Mouse (Mus musculus) liver, embryonic 16.5 days (tissue): Measurements from ENCODE around the gene Ermard. TPM values are rescaled to one million over a fixed set of nuclear protein-coding genes. Genes with fewer than 3 reads are reported as not detected.

Experiments
- ATAC-seq: fragments of 200-750 bp; cut with Nextera tagmentation; 2 replicates; pipeline ENCODE4 v1.8.0; 2017; ENCODE audit warnings: low read depth, mild to moderate bottlenecking, moderate number of reproducible peaks, moderate library complexity
- H3K27ac ChIP-seq: fragments of 300-500 bp; sonication (generic); 2 replicates; pipeline ENCODE4 v1.5.1; 2014; ENCODE audit warnings: mild to moderate bottlenecking, low read length
- H3K27me3 ChIP-seq: fragments of 300-500 bp; sonication (generic); 2 replicates; pipeline ENCODE4 v1.6.1; 2014; ENCODE audit warnings: low read depth, low read length, mixed read lengths; ENCODE audit not compliant: control insufficient read depth, insufficient read depth
- H3K36me3 ChIP-seq: fragments of 300-500 bp; sonication (generic); 2 replicates; pipeline ENCODE4 v1.6.1; 2014; ENCODE audit warnings: mild to moderate bottlenecking; ENCODE audit not compliant: control insufficient read depth, insufficient read depth
- H3K4me1 ChIP-seq: fragments of 300-500 bp; sonication (generic); 2 replicates; pipeline ENCODE4 v1.6.1; 2014; ENCODE audit warnings: low read depth, low read length, mixed read lengths; ENCODE audit not compliant: control insufficient read depth
- H3K4me2 ChIP-seq: fragments of 300-500 bp; sonication (generic); 2 replicates; pipeline ENCODE4 v1.6.1; 2014; ENCODE audit warnings: low read depth, low read length, mixed read lengths
- H3K4me3 ChIP-seq: fragments of 300-500 bp; sonication (generic); 2 replicates; pipeline ENCODE4 v1.5.1; 2014; ENCODE audit warnings: low read depth, mild to moderate bottlenecking, low read length
- H3K9ac ChIP-seq: fragments of 300-500 bp; sonication (generic); 2 replicates; pipeline ENCODE4 v1.6.1; 2014; ENCODE audit warnings: low read depth, low read length
- H3K9me3 ChIP-seq: fragments of 300-500 bp; sonication (generic); replicated peaks from 2 replicates; pipeline ENCODE4 v1.6.1; 2016; ENCODE audit warnings: low read length; ENCODE audit not compliant: control insufficient read depth
- WGBS: fragments of 180-500 bp; shearing (Covaris S2); extraction: QIAGEN DNeasy Blood & Tissue Kit; methylation state at CpG from one replicate; pipeline ENCODE4 v1.1.7; 2014; ENCODE audit not compliant: insufficient replicate concordance; 5-methylcytosine and 5-hydroxymethylcytosine counted together
- polyA plus RNA-seq: library from polyadenylated mRNA; unstranded; fragments of >200 nt; fragmentation: Nextera tagmentation; extraction: Ambion mirVana; gene quantifications from 2 replicates; pipeline ENCODE4 v1.2.1, GENCODE M21; 2015

Ermard gene
- polyA plus RNA-seq, 1 experiment from 2014 or later = 26.8 TPM

DNA sequence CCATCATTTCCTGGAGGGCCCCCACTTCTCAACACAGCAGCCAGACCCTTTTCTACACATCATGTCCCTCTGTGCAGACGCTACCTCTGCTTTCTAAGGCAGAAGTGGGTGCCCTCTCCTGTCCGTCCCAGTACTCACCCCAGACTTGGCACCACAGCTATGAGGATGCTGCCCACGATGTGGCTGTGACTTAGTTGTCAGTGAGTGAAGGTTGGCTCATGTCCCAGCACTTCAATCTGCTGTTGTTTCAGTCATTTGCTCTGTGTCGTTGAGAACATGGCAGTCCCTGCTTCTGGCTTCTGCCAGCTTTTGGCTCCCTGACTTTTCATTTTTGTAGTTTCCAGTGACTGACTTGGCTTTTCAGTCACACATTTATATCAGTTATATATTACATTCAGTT, 14.9 kb downstream of the Ermard start:
- Histone ChIP-seq H3K9me3 (no peaks in the 10 kb centered on the region), H3K4me1 (no peaks in the 10 kb centered on the region), H3K4me2 (no peak overlapping the region), H3K9ac (no peak overlapping the region), H3K27me3 (no peaks in the 10 kb centered on the region), H3K36me3 (no peaks in the 10 kb centered on the region), H3K27ac (no peak overlapping the region), H3K4me3 (no peak overlapping the region)
- WGBS = 62% methylated on average over 4 of the region's 4 CpGs
- ATAC-seq = no peak

DNA sequence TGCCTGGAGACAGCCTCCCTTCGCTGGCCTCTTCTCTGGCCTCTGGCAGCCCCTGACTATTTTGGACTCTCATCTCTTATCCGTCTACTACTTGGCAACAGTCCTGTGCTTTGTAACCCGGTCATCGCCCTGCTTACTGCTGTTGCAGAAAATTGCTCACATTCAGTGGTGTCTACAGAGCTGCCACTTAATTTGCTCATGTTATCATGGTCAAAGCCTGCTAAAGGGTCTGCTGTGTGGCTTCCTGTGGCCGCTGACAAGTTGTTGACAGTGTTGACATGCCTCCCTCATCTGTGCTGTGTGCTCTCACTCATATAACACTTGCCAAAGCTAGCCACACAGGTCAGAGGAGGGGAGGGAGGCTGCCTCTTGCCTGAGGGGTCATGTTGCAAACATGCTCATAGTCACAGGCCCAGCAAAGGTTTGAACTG, 17.2 kb downstream of the Ermard start:
- Histone ChIP-seq H3K9me3 (no peaks in the 10 kb centered on the region), H3K27me3 (no peaks in the 10 kb centered on the region), H3K36me3 (0 out of 2 replicates have a peak, but pooled peaks cover 3% of the 10 kb centered on the region), H3K9ac (no peak overlapping the region), H3K4me3 (no peak overlapping the region), H3K4me1 (no peaks in the 10 kb centered on the region), H3K27ac (no peak overlapping the region), H3K4me2 (no peak overlapping the region)
- 69% methylated on average over 5 of the region's 5 CpGs for WGBS
- ATAC-seq = no peak

DNA sequence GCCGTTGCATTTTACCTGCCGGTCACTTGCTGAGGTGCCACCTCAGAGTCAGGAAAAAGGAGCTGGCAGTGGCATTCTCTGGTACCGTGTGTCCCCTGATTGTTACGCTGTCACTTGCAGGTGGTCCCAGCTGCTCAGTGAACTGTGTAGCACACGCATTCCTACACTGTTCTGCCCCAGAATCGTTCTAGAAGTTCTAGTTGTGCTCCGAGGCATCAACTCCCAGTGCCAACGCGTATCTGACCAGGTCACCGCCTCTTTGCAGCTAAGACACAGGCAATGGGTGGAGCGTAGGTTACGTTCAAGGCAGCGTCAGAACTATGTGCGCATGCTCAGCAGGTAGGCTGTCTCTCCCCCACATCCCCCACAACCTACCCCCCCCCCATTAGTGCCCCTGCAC, 18.6 kb downstream of the Ermard start:
- 0 out of 2 replicates have a peak, but pooled peaks cover 7% of the 10 kb centered on the region for H3K36me3 ChIP-seq
- ATAC-seq = no peak
- H3K27me3 ChIP-seq = no peaks in the 10 kb centered on the region
- no peak overlapping the region for H3K27ac ChIP-seq
- WGBS = 88% methylated on average over 14 of the region's 14 CpGs
- no peak overlapping the region for H3K4me3 ChIP-seq
- no peak overlapping the region for H3K9ac ChIP-seq
- no peaks in the 10 kb centered on the region for H3K4me1 ChIP-seq
- no peaks in the 10 kb centered on the region for H3K9me3 ChIP-seq
- no peak overlapping the region for H3K4me2 ChIP-seq

DNA sequence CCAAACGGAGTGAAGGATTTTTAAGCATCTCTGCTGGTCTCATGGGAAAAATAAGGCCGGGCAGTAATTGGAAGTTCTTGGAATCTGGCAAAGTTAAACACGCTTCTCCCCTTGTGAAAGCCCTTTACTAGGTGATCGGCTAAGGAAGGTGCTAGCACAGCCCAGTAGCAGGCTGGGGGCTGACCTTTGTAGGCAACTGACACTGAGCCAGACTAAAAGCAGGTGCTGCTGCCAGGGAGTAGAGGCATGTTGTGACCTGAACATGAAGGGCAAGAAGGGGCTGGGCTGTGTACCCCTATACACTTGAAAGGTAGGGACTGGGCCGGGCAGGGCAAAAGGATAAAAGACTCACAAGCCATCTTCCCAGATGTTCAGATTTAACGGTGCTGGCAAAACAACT, 19.3 kb downstream of the Ermard start:
- Histone ChIP-seq H3K9ac (no peak overlapping the region), H3K36me3 (0 out of 2 replicates have a peak, but pooled peaks cover 7% of the 10 kb centered on the region), H3K4me1 (no peaks in the 10 kb centered on the region), H3K9me3 (no peaks in the 10 kb centered on the region), H3K27ac (no peak overlapping the region), H3K4me3 (no peak overlapping the region), H3K4me2 (no peak overlapping the region), H3K27me3 (no peaks in the 10 kb centered on the region)
- no peak for ATAC-seq
- 79% methylated on average over 6 of the region's 6 CpGs for WGBS

DNA sequence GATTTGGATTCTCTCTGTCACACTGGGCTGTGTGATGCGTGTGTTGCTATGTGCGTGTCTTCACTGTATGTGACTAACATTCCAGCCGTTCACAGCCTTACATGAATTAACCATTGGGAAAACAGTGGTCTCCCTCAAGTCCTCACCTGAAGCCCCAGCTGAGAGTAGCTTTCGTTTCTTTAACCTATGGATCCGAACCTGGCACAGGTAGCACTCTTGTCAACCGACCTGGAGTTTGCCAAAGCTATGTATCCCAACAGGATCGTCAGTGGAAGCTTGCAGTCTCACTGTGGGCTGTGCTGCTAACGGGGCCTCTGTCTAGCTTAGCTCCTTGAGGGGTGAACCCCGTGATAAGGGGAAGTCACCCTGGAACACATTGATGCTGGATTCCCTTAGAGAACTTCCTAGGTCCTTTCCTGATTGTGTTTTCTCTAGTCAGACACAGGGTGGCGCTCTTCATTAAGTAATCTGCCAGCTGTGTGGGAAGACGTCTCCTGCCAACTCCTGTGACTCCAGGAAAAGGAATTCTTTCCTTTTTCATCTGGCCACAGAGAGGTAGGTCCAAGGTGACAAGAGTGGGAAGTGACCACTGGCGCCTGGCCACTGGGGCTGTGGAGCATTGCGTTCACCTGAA, 24.5 kb downstream of the Ermard start:
- Histone ChIP-seq H3K4me1 (peaks cover 7% of the 10 kb centered on the region), H3K9ac (no peak overlapping the region), H3K4me2 (no peak overlapping the region), H3K27me3 (no peaks in the 10 kb centered on the region), H3K4me3 (no peak overlapping the region), H3K27ac (no peak overlapping the region), H3K9me3 (no peaks in the 10 kb centered on the region), H3K36me3 (0 out of 2 replicates have a peak, but pooled peaks cover 7% of the 10 kb centered on the region)
- no peak for ATAC-seq
- WGBS = 39% methylated on average over 13 of the region's 13 CpGs

DNA sequence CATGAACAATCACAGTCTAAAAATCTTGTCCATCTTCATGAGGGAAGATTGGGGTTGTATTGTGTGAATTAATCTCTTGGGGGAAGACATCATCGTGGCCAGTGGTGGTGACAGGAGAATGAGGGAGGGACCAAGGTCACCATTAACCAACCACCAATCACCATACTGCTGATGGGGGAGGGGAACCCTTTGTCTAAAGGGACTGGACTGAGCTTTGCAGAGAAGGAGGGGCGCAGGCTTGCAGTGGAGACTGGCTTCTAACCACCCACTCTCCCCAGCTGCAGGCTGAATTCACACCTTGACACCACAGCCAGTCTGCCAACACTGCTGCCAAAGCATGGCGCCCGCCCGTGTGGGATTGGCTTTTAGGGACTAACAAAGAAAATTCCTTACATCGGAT, 25.1 kb downstream of the Ermard start:
- WGBS = 52% methylated on average over 6 of the region's 6 CpGs
- H3K9me3 ChIP-seq = no peaks in the 10 kb centered on the region
- peaks cover 7% of the 10 kb centered on the region for H3K4me1 ChIP-seq
- 0 out of 2 replicates have a peak, but pooled peaks cover 7% of the 10 kb centered on the region for H3K36me3 ChIP-seq
- ATAC-seq = no peak
- H3K9ac ChIP-seq = no peak overlapping the region
- H3K27ac ChIP-seq = no peak overlapping the region
- no peak overlapping the region for H3K4me2 ChIP-seq
- no peak overlapping the region for H3K4me3 ChIP-seq
- H3K27me3 ChIP-seq = no peaks in the 10 kb centered on the region

DNA sequence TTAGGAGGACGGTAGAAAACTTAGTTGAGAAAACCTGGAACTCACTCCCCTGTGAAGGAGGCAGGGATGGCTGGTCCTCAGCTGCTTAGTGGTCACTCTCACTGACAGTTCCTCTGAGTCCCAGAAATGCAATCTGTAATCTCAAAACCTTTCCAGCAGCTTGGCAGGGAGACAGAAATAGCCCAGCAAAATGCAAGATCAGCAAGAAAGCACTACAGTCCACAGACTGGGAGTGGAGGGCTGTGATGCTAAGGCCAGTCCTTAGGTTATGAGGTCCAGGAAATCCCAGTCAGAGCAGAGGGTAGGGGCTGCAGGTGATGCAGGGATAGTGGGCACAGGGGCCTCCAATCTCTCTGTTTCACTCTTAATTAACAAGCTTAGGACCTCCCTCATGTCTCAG, 25.9 kb downstream of the Ermard start:
- WGBS = 87% methylated on average over 1 of the region's 1 CpGs
- no peak for ATAC-seq
- H3K9ac ChIP-seq = no peak overlapping the region
- H3K9me3 ChIP-seq = no peaks in the 10 kb centered on the region
- no peak overlapping the region for H3K4me2 ChIP-seq
- H3K36me3 ChIP-seq = 0 out of 2 replicates have a peak, but pooled peaks cover 4% of the 10 kb centered on the region
- H3K27me3 ChIP-seq = no peaks in the 10 kb centered on the region
- no peak overlapping the region for H3K27ac ChIP-seq
- no peak overlapping the region for H3K4me3 ChIP-seq
- peaks cover 7% of the 10 kb centered on the region for H3K4me1 ChIP-seq

DNA sequence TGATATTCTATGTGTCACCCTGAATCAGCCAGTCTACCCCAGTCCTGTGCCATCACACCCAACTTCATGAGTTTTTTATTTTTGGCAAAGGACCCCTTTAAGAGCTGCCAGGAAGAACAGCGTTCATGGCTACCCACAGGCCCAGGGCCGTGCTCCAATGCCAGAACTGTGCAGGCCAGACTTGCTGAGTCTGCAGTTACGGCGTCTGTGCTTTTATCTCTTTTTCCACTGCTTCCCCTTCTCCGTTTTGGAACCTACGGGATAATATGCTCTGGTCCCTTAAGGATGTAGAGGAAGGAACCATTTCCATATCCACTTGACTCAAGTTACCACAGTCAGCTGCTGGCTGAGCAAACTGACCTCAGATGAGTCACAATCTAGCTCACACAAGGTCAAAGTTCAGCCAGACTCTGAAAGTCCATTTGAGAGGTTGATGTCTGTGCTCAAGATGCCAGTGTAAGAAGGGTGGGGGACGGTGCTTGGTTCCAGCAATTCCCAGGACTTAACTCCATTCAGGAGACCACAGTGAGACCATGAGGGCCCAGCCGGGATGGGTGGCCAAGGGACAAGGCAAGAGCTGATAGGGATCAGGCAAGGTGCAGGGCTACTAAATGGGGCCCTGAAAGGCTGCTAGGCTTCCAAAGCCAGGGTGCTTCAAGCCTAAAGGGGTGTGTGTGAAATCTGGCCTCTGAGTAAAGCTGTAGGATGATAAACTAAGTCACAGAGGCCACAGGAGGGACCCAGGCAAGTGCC, 27.2 kb downstream of the Ermard start:
- Histone ChIP-seq H3K9me3 (no peaks in the 10 kb centered on the region), H3K27me3 (no peaks in the 10 kb centered on the region), H3K4me3 (no peak overlapping the region), H3K36me3 (0 out of 2 replicates have a peak, but pooled peaks cover 4% of the 10 kb centered on the region), H3K27ac (no peak overlapping the region), H3K4me1 (peaks cover 7% of the 10 kb centered on the region), H3K4me2 (no peak overlapping the region), H3K9ac (no peak overlapping the region)
- peak; percentile 50; the same call in 1 of the 2 replicates for ATAC-seq
- WGBS = 41% methylated on average over 8 of the region's 8 CpGs

DNA sequence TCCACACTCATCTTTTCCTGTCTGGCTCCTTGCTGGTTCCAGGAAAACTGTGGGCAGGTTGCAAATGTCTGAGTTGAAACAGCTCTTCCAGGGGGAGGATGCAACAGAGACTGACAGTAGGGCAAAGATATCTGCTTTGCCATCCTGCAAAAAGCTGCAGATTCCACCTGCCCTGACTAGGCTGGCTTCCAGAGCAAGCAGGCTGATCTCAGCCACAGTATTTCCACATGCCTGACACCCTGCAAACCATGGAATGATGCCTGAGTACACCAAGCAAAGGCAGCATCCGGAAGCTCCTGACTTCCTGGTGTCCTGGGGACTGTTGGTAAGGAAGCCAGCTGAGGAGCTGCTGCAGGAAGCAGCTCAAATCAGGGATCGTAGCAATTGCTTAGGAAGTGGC, 28.1 kb downstream of the Ermard start:
- 26% methylated on average over 2 of the region's 2 CpGs for WGBS
- no peak overlapping the region for H3K9ac ChIP-seq
- H3K4me2 ChIP-seq = no peak overlapping the region
- no peak overlapping the region for H3K4me3 ChIP-seq
- no peaks in the 10 kb centered on the region for H3K36me3 ChIP-seq
- H3K9me3 ChIP-seq = no peaks in the 10 kb centered on the region
- H3K27ac ChIP-seq = no peak overlapping the region
- H3K27me3 ChIP-seq = no peaks in the 10 kb centered on the region
- ATAC-seq = no peak
- peaks cover 7% of the 10 kb centered on the region for H3K4me1 ChIP-seq
